Mouse (Mus musculus) thymus, postnatal 36 days (tissue): ENCODE results near the gene Jmjd1c.

Experiments
- DNase-seq, 2 experiments: peaks; one replicate each; pipeline ENCODE4 v3.0.0; 2022; ENCODE audit warnings: mixed read lengths in 2 of 2

Jmjd1c gene

DNA sequence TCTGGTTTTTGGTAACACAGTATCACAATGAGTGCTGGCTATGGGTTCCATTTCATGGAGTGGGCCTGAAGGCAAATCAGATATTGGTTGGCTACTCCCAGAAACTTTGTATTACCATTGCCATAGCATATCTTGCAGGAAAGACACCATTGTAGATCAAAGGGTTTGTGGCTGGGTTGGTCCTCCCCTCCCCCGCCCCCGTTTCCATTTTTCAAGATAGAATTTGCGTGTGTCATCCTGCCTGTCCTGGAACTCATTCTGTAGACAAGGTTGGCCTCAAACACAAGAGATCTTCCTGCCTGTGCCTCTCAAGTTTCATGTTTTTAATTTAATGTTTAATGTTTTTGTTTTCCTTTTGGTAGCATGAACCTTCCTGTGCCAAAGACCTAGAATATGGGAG lies 98.1 kb downstream of the Jmjd1c start:
- DNase-seq, result no peak

DNA sequence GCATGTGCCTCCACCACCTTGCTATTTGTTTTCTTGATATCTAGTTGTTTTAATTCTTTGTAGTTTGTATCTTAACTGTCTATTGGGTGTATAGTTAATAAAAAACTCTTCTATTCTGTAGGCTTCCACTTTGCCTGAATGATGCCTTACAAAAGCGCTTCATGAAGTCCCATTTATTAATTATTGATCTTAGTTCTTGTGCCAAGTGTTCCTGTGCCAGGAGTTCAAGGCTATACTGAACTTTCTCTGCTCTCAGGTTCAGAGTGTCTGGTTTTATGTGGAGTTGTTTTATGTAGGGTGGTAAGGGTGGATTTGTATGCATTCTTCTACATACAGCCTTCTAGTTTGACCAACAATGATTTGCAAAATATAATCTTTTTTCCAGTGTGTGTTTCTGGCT lies 99.7 kb downstream of the Jmjd1c start:
- no peak for DNase-seq

DNA sequence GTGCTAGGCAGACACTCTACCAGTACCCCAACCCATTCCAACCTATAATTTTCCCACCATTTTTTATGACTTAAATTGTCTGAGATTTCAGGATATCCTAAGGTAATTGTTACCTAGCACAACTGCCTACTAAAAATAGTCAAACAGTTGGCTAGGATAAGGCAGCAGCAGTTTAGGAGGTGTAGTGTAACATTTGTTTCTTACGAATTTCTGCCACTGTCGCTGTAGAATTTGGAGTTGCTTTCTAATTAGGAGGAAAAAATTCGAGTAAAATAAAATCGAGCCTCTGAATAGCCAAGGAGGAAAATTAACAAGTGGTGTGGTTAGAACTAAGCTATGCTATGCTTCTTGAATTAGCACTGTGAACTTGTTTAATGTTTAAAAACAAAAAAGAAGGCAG lies 101.3 kb downstream of the Jmjd1c start:
- DNase-seq, result no peak

DNA sequence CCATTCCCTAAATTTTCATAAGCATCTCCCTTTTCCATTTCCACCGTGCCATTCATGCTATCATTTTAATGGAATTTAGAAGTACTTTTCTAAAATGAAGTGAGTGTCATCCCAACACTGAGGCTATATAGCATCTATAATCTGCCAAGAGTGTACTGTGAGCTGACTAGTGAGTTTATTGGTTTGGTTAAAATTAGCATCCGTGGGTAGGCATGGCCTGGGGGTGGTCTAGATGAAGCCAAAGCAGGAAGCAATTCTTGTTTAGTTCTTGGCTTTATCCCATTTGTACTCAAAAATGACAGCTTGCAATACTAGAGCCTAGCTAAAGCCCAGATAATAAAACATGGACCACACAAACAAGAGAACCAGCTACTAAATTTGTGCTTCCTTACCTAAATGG lies 101.9 kb downstream of the Jmjd1c start:
- no peak for DNase-seq

DNA sequence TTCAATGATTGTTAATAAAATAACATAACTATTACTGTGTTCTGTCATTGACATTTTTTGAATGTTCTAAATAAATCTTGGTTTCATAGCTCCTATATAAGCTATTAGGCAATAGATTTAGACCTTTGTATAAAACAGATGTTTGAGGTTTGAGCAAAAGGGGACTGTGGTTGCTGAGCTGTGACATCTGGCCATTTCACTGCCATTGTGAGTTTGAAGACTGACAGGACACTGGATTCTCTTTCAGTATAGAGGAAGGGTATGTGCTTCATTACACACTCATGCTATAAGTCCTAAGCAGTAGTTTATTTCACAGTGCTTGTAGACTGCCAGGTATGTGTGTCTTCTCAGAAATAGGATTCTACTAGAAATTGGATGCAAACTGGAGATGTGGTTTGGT lies 105.8 kb downstream of the Jmjd1c start:
- no peak for DNase-seq

DNA sequence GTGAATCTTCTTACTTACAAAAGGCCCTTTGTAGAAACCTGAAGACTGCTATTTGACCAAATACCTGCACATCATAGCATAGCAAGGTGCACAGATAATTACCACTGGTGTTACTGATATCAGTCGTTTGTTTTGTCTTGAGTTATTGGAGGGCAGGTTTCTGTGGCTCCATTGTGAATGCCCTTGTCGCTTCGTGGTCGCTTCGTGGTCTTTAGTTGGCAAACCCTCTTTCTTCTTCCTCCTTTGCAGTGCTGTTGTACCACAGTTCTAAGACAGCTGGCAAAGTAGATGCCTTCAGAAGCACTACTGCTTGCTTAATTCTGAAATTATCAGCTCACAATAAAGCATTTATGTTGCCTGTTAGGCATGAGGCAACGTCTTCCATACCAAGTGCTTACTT lies 106.5 kb downstream of the Jmjd1c start:
- no peak for DNase-seq

DNA sequence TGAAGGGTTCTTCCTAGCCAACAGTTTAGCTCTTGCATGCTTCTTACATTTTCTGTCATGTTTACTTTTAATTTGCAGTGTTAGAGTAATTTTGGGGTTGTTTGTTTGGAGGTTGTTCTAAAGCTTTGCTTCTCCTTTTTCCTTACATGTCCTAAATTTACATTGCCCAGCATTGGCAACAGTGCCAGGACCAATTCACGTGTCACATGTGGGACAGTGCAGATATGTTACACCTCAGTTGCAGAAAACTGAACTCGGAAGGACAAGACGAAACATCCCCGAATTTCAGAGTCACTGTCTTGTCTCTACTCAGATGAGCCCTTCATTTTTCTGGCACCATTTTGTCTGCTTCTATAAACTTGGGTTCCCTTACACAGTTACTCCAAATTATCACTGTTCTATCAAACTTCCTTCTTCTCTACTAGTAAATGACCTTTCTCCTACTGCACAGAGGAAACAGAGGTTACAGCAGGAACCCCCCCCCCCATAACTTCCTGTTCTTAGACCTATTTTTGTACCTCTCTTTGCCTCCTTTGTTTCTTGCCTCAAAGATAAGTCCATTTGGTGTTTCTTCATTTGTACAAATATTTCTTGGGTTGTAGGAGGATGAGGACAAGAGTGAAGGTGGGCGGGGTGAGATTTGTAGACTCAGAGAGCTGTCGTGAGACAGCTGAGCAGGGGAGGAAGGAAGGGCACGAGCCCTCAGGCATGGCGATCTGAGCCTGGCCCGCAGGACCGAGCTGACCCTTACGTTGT lies 108.9 kb downstream of the Jmjd1c start:
- peak in 1 of 2 experiments; percentile 26 for DNase-seq

DNA sequence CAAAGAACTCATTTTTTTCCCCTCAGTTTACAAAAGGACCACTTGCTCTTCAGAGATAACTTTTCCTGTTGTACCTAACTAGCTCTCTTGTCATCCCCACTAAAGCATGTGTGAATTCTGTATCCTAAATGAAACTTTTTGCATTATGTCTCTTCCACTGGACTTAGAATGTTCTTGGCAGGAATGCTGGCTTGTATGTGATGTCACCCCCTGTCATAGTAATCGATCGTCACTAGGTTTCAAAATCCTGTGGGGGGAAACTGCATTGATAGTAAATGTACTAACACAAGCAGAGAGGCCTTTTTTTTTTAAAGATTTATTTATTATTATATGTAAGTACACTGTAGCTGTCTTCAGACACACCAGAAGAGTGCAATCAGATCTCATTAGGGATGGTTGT lies 112.0 kb downstream of the Jmjd1c start:
- no peak for DNase-seq

DNA sequence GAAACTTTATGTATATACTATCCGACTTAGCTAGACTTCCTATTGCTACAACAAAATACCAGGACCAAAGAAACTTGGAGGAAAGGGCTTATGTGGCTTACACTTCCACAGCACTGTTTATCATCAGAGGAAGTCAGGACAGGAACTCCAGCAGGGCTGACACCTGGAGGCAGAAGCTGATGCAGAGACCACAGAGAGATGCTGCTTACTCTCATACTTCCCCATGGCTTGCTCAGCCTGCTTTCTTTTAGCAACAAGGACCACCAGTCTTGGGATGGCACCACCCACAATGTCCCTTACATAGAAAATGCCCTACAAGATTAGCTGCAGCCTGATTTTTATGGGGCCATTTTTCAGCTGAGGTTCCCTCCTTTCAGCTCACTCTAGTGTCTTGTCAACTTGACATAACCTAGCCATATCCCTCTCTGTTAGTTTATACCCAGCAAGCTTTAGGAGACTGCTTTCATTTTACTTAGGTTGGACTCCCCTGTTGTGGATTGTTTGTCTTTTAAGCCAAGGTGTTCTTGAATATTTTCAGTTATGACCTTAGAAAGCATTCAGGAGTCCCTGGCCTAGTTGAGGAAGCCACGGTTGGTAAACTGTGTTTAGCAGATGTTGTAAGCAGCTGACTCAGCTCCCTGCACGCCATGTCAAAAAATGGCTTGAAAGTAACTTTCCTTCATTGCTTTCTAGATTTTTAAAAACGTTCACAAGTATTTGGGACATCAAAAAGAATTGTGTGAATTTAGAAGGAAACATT lies 114.2 kb downstream of the Jmjd1c start:
- DNase-seq, result peak in 1 of 2 experiments; percentile 33

DNA sequence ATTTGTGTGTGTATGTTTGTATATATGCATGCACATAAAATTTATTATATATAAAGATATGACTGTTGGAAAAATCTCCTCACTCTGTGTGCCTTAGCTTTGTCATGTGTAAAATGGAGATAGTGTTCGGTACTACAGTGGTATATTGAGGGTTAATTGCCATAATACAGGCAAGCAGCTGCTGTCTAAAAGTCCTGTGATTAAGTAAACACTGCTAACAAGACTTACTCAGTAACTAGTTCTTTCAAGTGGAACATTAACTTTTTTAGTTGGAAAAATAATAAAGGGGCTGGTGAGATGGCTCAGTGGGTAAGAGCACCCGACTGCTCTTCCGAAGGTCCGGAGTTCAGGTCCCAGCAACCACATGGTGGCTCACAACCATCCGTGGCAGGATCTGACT lies 116.1 kb downstream of the Jmjd1c start:
- DNase-seq, result no peak

DNA sequence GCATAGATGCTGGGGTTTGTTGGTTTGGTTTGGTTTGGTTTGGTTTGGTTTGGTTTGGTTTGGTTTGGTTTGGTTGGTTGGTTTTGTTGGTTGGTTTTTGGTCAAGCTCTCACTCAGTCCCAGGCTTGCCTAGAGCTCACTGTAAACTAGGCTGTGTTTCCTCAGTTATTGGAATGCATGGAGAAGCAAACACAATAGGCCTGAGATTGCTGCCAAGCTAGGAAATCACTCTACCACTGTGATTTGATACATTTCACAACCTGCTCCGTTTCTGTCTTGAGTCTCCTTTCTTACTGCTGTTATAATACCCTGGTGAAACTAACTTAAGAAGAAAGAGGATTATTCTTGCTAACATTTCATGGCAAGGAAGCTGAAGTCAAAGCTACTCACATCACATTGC lies 117.8 kb downstream of the Jmjd1c start:
- no peak for DNase-seq

DNA sequence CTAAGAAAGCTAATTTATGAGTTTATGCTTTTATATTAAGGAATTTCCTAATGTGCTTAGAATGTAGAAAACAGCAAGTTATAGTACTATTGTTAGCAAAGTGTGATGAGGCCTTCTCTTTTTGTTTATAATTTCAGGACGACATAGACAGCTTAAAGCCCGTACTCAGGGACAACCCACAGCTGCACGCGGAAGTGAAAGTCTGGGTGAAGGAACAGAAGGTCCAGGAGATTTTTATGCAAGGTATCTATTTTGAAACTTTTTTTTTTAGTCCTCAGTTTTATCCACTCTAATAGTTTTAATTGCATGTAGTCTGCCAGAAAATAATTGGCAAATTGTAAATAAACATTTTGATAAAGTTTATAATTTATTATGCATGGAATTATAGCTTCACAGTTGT lies 119.2 kb downstream of the Jmjd1c start:
- no peak for DNase-seq

DNA sequence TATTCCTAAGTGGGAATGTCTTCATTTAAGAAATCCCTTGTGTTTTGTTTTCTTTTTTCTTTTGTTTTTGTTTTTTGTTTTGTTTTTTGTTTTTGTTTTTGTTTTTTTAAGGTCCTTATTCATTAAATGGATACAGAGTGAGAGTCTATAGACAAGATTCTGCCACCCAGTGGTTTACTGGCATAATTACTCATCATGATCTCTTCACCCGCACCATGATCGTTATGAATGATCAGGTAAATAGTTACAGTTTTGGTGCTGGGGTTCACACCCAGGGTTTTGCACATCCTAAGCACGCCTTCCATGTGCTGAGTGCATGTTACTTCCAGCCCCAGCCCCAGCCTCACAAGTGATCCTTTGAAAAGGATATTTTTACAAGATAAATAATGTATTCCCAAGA lies 120.9 kb downstream of the Jmjd1c start:
- DNase-seq, result no peak

DNA sequence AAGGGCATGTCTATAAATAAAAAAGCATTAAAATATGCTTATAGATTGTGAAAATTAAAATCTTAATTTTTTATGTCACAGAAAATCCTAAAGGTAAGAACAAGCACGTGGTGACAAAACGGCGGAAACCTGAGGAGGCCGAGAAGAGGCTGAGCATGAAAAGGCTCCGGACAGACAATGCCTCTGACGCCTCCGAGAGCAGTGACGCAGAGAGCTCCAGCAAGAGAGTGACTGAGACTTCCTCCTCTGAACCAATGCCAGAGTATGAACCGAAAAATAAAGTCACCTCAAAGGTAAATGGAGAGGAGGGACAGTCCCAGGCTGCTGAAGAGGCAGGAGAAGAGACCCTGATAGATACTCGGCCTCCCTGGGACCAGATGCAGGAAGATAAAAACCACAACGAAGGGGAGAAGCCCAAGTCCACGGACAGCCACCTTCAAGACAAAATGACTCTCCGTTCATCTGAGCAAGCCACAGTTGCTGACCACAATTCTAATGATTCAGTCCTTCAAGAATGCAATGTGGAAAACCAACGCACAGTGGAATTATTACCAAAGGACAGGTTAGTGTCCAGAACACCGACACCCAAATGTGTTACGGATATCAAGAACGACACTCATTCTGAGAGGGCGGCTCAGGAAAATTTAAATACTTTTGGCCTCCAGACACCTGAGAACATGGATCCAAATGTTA lies 123.1 kb downstream of the Jmjd1c start:
- no peak for DNase-seq

DNA sequence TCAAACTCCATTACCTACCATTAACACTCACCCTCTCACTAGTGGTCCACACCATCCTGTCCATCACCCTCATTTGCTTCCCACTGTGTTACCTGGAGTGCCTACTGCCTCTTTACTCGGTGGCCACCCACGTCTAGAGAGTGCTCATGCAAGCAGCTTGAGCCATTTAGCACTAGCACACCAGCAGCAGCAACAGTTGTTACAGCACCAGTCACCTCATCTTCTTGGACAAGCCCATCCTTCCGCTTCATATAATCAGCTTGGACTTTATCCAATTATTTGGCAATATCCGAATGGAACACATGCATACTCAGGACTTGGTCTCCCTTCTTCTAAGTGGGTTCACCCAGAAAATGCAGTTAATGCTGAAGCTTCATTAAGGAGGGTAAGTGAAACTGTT lies 124.3 kb downstream of the Jmjd1c start:
- no peak for DNase-seq

DNA sequence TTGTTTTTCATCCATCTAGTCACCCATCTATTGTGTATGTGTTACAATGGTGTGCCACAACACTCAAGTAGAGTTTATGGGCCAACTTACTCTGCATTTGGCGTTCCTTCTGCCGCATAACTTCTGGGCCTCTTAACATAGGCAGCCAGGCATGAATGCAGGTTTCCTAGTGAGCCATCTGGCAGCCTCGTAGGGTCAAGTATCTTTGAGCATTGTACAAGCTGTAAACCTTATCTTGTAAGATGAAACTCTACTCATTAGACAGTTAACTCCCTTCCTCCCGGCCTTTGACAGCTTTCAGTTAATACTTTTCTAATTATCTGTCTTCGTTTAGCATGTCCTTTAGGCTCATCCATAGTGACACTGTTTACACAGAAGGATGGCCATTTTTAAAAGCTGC lies 125.4 kb downstream of the Jmjd1c start:
- DNase-seq, result no peak

DNA sequence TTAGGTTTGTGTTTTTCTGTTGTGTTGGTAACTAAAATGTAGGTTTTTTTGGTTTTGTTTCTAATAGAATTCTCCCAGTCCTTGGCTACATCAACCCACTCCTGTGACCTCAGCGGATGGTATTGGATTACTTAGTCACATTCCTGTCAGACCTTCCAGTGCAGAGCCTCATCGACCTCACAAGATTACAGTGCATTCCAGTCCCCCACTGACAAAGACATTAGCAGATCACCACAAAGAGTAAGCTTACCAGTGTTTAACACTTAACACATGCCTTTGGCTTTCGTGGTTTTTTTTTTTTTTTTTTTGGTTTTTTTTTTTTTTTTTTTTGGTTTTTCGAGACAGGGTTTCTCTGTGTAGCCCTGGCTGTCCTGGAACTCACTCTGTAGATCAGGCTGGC lies 128.0 kb downstream of the Jmjd1c start:
- no peak for DNase-seq

DNA sequence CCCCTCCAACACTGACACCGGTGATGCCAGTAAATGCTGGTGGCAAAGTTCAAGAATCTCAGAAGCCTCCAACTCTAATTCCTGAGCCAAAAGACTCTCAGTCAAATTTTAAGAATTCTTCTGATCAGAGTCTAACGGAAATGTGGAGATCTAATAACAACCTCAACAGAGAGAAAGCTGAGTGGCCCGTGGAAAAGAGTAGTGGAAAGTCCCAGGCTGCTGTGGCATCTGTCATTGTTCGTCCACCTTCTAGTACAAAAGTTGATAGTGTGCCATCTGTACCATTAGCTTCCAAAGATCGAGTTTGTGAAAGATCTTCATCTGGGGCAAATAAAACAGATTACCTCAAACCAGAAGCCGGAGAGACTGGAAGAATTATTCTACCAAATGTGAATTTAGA lies 129.6 kb downstream of the Jmjd1c start:
- DNase-seq, result no peak

DNA sequence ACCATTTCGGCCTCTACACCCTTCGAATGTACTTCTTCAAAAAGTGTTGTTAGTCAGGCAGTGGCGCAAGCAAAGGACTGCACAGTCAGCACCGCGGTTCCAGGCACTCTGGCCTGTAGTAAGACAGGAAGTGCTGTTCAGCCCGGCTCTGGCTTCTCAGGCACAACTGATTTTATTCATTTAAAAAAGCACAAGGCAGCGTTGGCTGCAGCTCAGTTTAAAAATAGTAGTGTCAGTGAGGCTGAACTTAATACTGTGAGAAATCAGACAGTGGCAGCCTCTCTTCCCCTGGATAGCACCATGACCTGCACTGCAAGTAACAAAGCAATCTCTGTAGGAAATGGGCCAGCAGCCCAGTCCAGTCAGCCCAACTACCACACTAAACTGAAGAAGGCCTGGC lies 130.2 kb downstream of the Jmjd1c start:
- peak in 1 of 2 experiments; percentile 21 for DNase-seq

DNA sequence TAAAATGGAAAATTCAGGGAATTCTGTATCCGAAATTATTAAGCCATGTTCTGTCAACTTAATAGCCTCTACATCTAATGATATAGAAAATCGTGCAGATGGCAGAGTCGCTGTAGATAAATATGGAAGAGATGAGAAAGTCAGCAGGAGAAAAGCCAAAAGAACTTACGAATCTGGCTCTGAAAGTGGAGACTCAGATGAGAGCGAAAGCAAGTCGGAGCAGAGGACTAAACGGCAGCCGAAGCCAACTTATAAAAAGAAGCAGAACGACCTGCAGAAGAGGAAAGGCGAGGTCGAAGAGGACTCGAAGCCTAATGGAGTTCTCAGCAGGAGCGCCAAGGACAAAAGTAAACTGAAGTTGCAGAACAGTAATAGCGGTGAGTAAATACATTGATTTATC lies 130.6 kb downstream of the Jmjd1c start:
- no peak for DNase-seq

DNA sequence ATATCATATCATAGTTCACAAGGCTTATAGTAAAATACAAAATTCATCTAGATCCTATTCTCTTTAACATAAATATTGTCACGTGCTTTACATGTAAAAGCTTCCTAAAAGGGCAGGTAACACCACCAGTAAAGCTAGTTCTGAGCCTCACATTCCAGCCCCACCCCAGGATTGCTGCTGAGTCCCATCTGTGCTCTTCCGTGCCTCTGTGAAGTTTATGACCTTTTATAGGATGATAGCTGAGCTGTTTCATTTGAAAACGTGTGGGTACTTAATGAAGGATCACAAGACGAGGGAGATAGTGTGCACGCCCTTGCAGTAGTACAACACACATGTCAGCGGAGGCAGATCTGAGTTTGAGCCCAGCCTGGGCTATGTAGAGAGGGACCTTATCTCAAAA lies 134.5 kb downstream of the Jmjd1c start:
- DNase-seq, result no peak

DNA sequence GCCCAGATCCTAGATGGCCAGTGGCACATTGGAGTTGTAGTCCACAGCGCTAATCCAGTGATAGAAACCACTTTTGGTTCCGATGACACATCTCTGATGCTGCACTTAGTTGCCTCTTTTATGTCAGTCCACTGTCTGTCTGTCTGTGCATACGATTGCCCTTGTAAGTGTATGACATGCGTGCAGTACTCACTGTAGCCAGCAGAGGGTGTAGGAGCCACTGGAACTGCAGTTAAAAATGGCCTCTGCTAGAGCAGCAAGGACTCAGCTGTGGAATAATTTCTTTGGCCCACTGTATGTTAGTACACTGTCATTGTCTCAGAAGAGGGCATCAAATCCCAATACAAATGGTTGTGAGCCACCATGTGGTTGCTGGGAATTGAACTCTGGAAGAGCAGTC lies 151.2 kb downstream of the Jmjd1c start:
- peak; percentile 46 to 54 for DNase-seq

DNA sequence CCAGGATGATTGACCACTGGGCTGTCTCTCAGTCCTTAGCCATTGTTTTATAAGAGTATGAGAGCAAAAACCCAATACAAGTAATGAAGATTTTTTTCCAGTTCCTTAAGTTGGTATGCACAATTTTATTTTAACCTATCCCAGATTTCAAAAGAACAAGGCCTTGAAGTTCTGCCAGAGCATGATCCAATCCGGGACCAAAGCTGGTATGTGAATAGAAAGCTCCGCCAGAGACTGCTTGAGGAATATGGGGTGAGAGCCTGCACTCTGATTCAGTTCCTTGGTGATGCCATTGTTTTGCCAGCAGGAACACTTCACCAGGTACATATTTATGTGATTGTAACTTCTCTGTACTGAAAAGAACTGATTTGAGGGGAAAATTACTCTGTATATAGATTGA lies 153.6 kb downstream of the Jmjd1c start:
- DNase-seq, result no peak

DNA sequence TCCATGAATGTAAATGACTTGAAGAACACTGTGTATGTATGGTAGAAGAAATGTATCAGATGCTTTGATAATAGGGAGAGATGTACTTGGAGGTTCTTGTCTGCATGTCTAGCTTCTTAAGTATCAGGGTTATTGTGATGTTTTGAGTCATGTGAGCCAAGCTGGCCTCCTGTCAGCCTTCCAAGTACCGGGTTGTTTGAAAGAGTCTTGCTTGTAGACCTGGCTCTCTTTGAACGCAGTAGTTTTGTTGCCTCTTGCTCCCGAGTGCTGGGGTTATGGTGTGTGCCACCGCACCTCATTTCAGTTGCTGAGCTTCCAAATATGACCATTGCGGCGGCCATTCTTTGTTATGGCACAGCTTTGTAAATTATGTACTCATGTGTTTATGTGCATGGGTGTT lies 154.9 kb downstream of the Jmjd1c start:
- DNase-seq, result no peak
